Mouse (Mus musculus): ENCODE data around the gene Ablim1. TPM values are rescaled to one million over a fixed set of nuclear protein-coding genes. Genes with fewer than 3 reads are reported as not detected.
A peak's percentile ranks its signal among the peaks of the same experiment; 100 is the strongest.

The Ablim1 gene
- polyA plus RNA-seq, 1 experiment from 2014 or later, result 39.3 TPM

DNA sequence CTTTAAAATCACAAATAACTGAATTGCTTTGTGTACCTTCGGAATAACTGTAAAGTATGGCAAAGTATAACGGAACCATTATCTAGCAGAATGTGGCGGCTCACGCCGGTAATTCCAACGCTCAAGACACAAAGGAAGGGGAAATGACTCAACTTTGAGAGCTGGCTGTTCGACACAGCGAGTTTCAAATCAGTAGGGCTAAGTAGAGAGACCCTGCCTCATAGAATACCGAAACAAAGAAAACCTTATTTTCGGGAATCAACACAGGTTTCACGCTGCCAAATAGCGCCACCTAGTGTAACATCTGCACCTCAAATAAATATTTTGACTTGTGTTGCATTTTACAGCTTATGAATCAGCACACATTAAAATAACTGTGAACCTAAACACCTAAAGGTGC, 14.1 kb upstream of the Ablim1 start:
- Histone ChIP-seq H3K4me2 (replicated peaks; ENCODE audit: low read depth, low read length) (no peak overlapping the region), H3K36me3 (ENCODE audit: insufficient read depth, low read length) (no peaks in the 10 kb centered on the region), H3K9ac (replicated peaks; ENCODE audit: low read length) (no peak overlapping the region), H3K27me3 (ENCODE audit: insufficient read depth, low read length) (no peaks in the 10 kb centered on the region), H3K4me1 (ENCODE audit: insufficient read depth, low read length) (no peaks in the 10 kb centered on the region), H3K9me3 (ENCODE audit: low read length) (no peaks in the 10 kb centered on the region), H3K4me3 (ENCODE audit: low read length) (no peak overlapping the region), H3K27ac (ENCODE audit: low read length) (no peak overlapping the region)
- ATAC-seq (ENCODE audit: low FRiP score, low TSS enrichment), result no peak
- WGBS, result 66% methylated on average over 12 of the region's 12 CpGs

DNA sequence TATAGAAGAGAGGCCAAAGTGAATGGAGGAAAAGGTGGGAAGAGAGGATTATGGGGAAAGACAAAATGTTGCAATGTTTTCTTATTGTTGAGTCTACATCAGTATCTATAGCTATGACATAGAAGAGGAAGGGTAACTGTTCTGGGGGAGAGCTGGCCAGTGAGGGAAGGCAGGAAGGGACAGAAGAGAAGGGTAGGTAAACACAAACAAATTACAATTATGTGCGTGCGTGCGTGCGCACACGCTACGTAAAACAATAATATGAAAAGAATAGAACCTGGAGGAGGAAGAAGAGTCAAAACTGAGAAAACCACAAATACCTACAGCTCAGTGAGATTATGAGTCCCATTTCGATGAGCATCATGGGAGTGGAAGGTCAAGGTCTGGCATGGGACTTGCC, 13.6 kb upstream of the Ablim1 start:
- no peak for ATAC-seq (ENCODE audit: low FRiP score, low TSS enrichment)
- H3K4me1 ChIP-seq (ENCODE audit: insufficient read depth, low read length), result no peaks in the 10 kb centered on the region
- H3K4me2 ChIP-seq (replicated peaks; ENCODE audit: low read depth, low read length), result no peak overlapping the region
- no peaks in the 10 kb centered on the region for H3K9me3 ChIP-seq (ENCODE audit: low read length)
- 92% methylated on average over 7 of the region's 7 CpGs for WGBS
- no peaks in the 10 kb centered on the region for H3K27me3 ChIP-seq (ENCODE audit: insufficient read depth, low read length)
- H3K27ac ChIP-seq (ENCODE audit: low read length), result no peak overlapping the region
- no peak overlapping the region for H3K9ac ChIP-seq (replicated peaks; ENCODE audit: low read length)
- H3K36me3 ChIP-seq (ENCODE audit: insufficient read depth, low read length), result no peaks in the 10 kb centered on the region
- H3K4me3 ChIP-seq (ENCODE audit: low read length), result no peak overlapping the region

DNA sequence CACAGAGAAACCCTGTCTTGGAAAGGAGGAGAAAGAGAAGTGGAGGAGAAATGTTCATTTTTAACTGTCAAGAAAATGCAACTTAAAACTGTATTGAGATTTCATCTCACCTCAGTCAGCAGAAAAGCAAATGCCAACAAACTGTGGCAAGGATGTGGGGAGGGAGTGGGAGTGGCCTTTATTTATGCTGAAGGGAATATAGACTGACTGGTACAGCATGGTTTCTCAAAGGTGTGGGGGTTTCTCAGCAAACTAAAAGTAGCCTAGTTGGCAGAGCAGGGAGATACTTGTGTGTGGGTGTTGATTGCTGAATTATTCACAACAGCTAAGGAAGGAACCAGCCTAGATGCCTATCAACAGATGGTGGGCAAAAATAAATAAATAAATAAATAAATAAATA, 13.0 kb upstream of the Ablim1 start:
- Histone ChIP-seq H3K4me3 (ENCODE audit: low read length) (no peak overlapping the region), H3K9ac (replicated peaks; ENCODE audit: low read length) (no peak overlapping the region), H3K9me3 (ENCODE audit: low read length) (no peaks in the 10 kb centered on the region), H3K36me3 (ENCODE audit: insufficient read depth, low read length) (no peaks in the 10 kb centered on the region), H3K4me1 (ENCODE audit: insufficient read depth, low read length) (no peaks in the 10 kb centered on the region), H3K27me3 (ENCODE audit: insufficient read depth, low read length) (no peaks in the 10 kb centered on the region), H3K27ac (ENCODE audit: low read length) (no peak overlapping the region), H3K4me2 (replicated peaks; ENCODE audit: low read depth, low read length) (no peak overlapping the region)
- ATAC-seq (ENCODE audit: low FRiP score, low TSS enrichment), result no peak

DNA sequence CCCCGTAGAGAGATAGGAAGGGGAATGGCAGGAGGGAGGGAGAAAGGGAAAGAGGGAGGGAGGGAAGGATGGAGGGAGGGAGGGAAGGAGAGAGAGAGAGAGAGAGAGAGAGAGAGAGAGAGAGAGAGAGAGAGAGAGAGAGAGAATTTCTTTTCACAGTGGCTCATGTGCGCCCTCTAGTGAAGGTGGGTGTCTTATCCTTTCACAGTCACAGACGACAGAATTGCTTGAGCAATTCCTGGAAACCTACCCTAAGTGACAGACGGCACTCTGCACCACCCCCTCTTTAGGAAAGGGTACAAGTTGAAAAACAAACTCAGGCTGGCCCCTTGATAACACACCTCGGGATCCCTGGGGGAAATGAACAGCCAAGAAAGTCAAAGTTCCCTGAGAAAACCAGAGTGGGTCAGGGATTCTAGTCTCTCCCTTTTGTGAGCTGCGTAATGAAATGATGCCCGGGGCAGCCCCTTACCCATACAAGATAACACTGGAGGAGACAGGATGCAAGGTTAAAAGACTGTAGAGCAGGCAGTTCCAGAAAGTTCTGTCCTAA, 11.1 kb upstream of the Ablim1 start:
- Histone ChIP-seq H3K27me3 (ENCODE audit: insufficient read depth, low read length) (no peaks in the 10 kb centered on the region), H3K9ac (replicated peaks; ENCODE audit: low read length) (no peak overlapping the region), H3K4me2 (replicated peaks; ENCODE audit: low read depth, low read length) (no peak overlapping the region), H3K4me1 (ENCODE audit: insufficient read depth, low read length) (no peaks in the 10 kb centered on the region), H3K27ac (ENCODE audit: low read length) (no peak overlapping the region), H3K4me3 (ENCODE audit: low read length) (no peak overlapping the region), H3K36me3 (ENCODE audit: insufficient read depth, low read length) (no peaks in the 10 kb centered on the region), H3K9me3 (ENCODE audit: low read length) (no peaks in the 10 kb centered on the region)
- no peak for ATAC-seq (ENCODE audit: low FRiP score, low TSS enrichment)
- 26% methylated on average over 7 of the region's 7 CpGs for WGBS

- ATAC-seq (ENCODE audit: low FRiP score, low TSS enrichment), result no peak
- WGBS, result 83% methylated on average over 8 of the region's 8 CpGs
- H3K4me1 ChIP-seq (ENCODE audit: insufficient read depth, low read length), result no peaks in the 10 kb centered on the region
Observed at GRCm38 (mm10) chr19:57323087-57323486, 8.4 kb upstream of the Ablim1 start.

GRCm38 (mm10) chr19:57322491-57322890, 7.8 kb upstream of the Ablim1 start:
- Histone ChIP-seq H3K9me3 (ENCODE audit: low read length) (no peaks in the 10 kb centered on the region), H3K36me3 (ENCODE audit: insufficient read depth, low read length) (no peaks in the 10 kb centered on the region), H3K4me3 (ENCODE audit: low read length) (no peak overlapping the region), H3K4me2 (replicated peaks; ENCODE audit: low read depth, low read length) (no peak overlapping the region), H3K27ac (ENCODE audit: low read length) (no peak overlapping the region), H3K4me1 (ENCODE audit: insufficient read depth, low read length) (no peaks in the 10 kb centered on the region), H3K27me3 (ENCODE audit: insufficient read depth, low read length) (no peaks in the 10 kb centered on the region), H3K9ac (replicated peaks; ENCODE audit: low read length) (no peak overlapping the region)
- WGBS, result 80% methylated on average over 4 of the region's 4 CpGs
- no peak for ATAC-seq (ENCODE audit: low FRiP score, low TSS enrichment)

More at GRCm38 (mm10) chr19:57323087-57323486, 8.4 kb upstream of the Ablim1 start:
- Histone ChIP-seq H3K4me2 (replicated peaks; ENCODE audit: low read depth, low read length) (no peak overlapping the region), H3K4me3 (ENCODE audit: low read length) (no peak overlapping the region), H3K36me3 (ENCODE audit: insufficient read depth, low read length) (no peaks in the 10 kb centered on the region), H3K9me3 (ENCODE audit: low read length) (no peaks in the 10 kb centered on the region), H3K9ac (replicated peaks; ENCODE audit: low read length) (no peak overlapping the region), H3K27me3 (ENCODE audit: insufficient read depth, low read length) (no peaks in the 10 kb centered on the region), H3K27ac (ENCODE audit: low read length) (no peak overlapping the region)

DNA sequence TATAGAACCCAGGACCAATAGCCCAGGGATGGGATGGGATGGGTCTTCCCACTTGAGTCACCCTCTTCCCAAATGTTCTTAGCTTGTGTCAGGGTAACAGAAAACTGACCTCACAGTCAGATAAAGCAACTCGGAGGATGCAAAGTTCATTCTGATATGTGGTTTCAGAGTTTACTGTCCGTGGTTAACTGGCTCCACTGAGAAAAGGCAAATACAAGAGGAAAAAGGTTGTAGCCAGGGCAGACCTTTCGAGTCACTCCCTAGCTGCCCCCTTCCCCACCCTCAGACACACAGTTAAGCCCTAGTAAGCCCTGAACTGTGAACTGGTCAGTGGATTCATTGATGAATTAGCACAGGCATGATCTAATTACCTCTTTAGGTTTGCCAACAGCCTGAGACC, 7.1 kb upstream of the Ablim1 start:
- H3K9ac ChIP-seq (replicated peaks; ENCODE audit: low read length), result no peak overlapping the region
- H3K4me1 ChIP-seq (ENCODE audit: insufficient read depth, low read length), result no peaks in the 10 kb centered on the region
- no peaks in the 10 kb centered on the region for H3K9me3 ChIP-seq (ENCODE audit: low read length)
- H3K27ac ChIP-seq (ENCODE audit: low read length), result no peak overlapping the region
- H3K27me3 ChIP-seq (ENCODE audit: insufficient read depth, low read length), result no peaks in the 10 kb centered on the region
- no peak overlapping the region for H3K4me3 ChIP-seq (ENCODE audit: low read length)
- no peak for ATAC-seq (ENCODE audit: low FRiP score, low TSS enrichment)
- no peak overlapping the region for H3K4me2 ChIP-seq (replicated peaks; ENCODE audit: low read depth, low read length)
- no peaks in the 10 kb centered on the region for H3K36me3 ChIP-seq (ENCODE audit: insufficient read depth, low read length)
- 67% methylated on average over 3 of the region's 3 CpGs for WGBS

GRCm38 (mm10) chr19:57320656-57321382, 6.1 kb upstream of the Ablim1 start:
- Histone ChIP-seq H3K9ac (replicated peaks; ENCODE audit: low read length) (no peak overlapping the region), H3K9me3 (ENCODE audit: low read length) (no peaks in the 10 kb centered on the region), H3K27me3 (ENCODE audit: insufficient read depth, low read length) (0 out of 2 replicates have a peak, but pooled peaks cover 1% of the 10 kb centered on the region), H3K4me2 (replicated peaks; ENCODE audit: low read depth, low read length) (no peak overlapping the region), H3K4me1 (ENCODE audit: insufficient read depth, low read length) (no peaks in the 10 kb centered on the region), H3K36me3 (ENCODE audit: insufficient read depth, low read length) (no peaks in the 10 kb centered on the region), H3K27ac (ENCODE audit: low read length) (no peak overlapping the region), H3K4me3 (ENCODE audit: low read length) (no peak overlapping the region)
- WGBS, result 79% methylated on average over 9 of the region's 9 CpGs
- no peak for ATAC-seq (ENCODE audit: low FRiP score, low TSS enrichment)

- H3K4me3 ChIP-seq (ENCODE audit: low read length), result no peak overlapping the region
- peaks cover 11% of the 10 kb centered on the region for H3K4me1 ChIP-seq (ENCODE audit: insufficient read depth, low read length)
- ATAC-seq (ENCODE audit: low FRiP score, low TSS enrichment), result no peak
- no peak overlapping the region for H3K27ac ChIP-seq (ENCODE audit: low read length)
- 87% methylated on average over 3 of the region's 3 CpGs for WGBS
- no peaks in the 10 kb centered on the region for H3K9me3 ChIP-seq (ENCODE audit: low read length)
- H3K36me3 ChIP-seq (ENCODE audit: insufficient read depth, low read length), result no peaks in the 10 kb centered on the region
- no peak overlapping the region for H3K4me2 ChIP-seq (replicated peaks; ENCODE audit: low read depth, low read length)
- 0 out of 2 replicates have a peak, but pooled peaks cover 3% of the 10 kb centered on the region for H3K27me3 ChIP-seq (ENCODE audit: insufficient read depth, low read length)
- no peak overlapping the region for H3K9ac ChIP-seq (replicated peaks; ENCODE audit: low read length)
Observed at GRCm38 (mm10) chr19:57316597-57316996, 1.9 kb upstream of the Ablim1 start.

DNA sequence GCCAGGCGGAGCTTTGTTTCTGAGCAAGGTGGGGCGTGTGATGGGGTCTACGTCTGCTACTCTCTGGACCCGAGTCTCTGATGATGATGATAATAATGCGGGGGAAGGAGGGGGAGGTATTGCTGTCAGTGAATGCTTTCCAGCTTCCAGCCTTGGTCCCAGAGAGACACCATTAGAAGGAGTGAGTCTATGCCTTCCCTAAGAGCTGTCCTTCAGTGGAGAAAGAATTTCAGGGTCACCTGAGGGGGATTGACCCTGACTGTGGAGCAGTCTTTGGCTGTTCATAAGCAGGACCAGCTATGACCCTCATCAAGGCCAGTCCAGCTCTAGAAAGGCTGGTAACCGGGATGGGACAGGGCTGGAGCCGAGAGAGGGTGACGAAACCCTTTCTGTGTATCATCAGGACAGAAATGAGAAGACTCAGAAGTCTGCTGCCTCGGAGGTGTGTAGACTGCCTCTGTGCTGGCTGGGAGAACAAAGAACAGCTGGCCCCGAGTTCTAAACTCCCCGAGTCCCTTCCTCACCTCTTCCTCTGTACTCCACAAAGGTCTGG, 370 bp upstream of the Ablim1 start:
- H3K27ac ChIP-seq (ENCODE audit: low read length), result peak overlapping the region; percentile 47; the same call in 1 of the 2 replicates
- peak overlapping the region; percentile 92 for H3K4me2 ChIP-seq (replicated peaks; ENCODE audit: low read depth, low read length)
- 0 out of 2 replicates have a peak, but pooled peaks cover 3% of the 10 kb centered on the region for H3K27me3 ChIP-seq (ENCODE audit: insufficient read depth, low read length)
- no peaks in the 10 kb centered on the region for H3K9me3 ChIP-seq (ENCODE audit: low read length)
- H3K9ac ChIP-seq (replicated peaks; ENCODE audit: low read length), result peak overlapping the region; percentile 77
- H3K4me3 ChIP-seq (ENCODE audit: low read length), result peak overlapping the region; percentile 60
- ATAC-seq (ENCODE audit: low FRiP score, low TSS enrichment), result peak; percentile 39; the same call in 1 of the 2 replicates
- 43% methylated on average over 11 of the region's 11 CpGs for WGBS
- H3K4me1 ChIP-seq (ENCODE audit: insufficient read depth, low read length), result peaks cover 11% of the 10 kb centered on the region
- H3K36me3 ChIP-seq (ENCODE audit: insufficient read depth, low read length), result no peaks in the 10 kb centered on the region
